Mouse (Mus musculus) mouse embryonic stem cell (cell line): ENCODE measurements at regions not wholly inside any gene's neighbourhood (a gene's known extent, or its start where the extent isn't known, plus 50 kb on each side); places are given as distances from the start of the nearest gene placed in this dataset.

Experiments
- in situ Hi-C, 2 experiments: fragments of 300-500 bp; cut with MboI; formaldehyde crosslinking; loops; 1 replicate in 1 of 2; 3 replicates in 1 of 2; pipeline ENCODE4 v1.14.3; 2019 to 2020; ENCODE audit warnings: low sequenced_read_pairs in 2 of 2, low pct_unique_long_range_greater_than_20kb in 1 of 2, mixed read lengths in 1 of 2; ENCODE audit not compliant: unreplicated experiment in 1 of 2

DNA sequence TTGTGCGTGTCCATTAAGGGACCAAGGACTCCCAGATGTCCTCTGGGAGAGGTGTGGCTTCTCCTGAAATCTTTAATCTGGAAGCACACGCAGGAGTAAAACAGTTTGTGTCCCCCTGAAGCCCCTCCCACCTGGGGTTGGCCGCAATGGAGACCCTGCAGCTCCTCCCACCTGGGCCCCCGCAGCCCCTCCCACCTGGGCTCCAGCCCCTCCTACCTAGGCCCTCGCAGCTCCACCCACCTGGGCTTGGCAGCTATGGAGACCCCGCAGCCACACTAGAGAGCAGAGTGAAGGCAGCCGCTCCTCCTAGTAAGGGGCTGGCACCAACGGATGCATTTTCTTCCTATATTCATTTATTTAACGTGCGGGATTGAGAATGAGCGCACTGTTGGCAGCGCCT lies 245.9 kb downstream of the Ajap1 start:
- in situ Hi-C loops, result no loop called here

DNA sequence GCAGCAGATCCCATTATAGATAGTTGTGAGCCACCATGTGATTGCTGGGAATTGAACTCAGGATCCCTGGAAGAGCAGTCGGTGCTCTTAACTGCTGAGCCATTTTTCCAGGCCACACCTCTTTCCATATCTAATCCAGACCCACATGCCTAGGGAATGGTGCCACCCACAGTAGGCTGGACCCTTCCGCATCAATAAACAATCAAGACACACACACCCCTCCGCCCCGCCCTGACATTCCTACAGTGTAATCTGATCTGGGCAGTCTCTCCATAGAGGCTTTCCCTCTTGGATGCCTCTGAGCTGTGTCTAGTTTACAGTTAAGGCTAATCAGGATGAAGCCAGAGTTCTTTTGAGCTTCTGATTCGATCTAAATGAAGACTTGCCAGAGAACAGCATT lies 248.8 kb downstream of the Ajap1 start:
- in situ Hi-C loops, result no loop called here

DNA sequence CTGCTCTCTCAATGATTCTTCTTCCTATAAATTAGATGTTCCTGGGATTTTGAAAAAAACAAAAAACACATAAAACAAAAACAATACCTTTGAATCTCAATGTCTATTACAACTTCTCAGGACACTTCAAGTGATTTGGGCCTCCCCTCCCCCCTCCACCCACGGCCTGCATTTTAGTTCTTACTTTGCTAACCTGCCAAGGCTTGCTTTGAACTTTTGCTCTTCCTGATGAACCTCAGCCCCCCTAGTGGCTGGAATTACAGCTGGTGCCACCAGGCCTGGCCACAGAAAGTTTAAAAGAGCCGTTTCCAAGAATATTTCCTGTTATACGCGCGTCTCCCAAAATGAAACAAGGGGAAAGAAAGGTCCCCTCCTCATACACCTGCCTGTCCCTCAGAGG lies 253.4 kb downstream of the Ajap1 start:
- in situ Hi-C loops, result no loop called here

DNA sequence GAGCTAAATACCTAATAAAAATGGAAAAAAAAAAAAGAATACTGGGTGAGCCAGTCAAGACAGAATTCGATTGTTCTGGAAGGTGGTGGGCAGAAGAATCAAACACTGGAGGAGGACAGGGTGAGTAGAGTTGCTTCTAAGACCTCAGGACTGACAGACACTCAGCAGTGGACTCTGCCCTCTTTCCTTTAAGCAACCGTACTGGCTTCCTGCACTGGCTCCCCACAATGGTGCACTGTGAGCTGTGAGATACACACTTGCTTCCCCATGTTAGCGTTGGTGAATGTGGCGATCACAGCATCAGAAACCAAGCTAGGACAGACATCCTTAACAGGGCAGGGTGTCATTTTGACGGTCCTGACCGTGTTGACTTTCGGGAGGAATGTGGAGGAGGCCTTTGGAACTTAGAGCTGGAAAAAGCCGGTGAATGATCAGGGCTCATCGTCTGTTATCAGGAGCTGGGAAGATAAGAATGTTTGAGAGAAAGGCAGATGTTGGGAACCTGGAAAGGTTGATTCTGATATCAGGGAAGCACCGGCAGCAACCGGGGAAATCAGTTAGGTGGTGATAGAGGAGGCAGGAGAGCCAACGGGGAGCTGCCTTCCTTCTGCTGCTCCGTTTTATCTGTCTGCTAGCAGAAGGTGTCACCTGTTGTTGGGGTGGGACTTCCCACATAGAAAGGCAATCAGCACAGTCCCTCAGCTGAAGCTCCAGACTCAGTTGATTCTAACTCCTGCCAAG lies 254.8 kb downstream of the Ajap1 start:
- in situ Hi-C loops, result no loop called here

DNA sequence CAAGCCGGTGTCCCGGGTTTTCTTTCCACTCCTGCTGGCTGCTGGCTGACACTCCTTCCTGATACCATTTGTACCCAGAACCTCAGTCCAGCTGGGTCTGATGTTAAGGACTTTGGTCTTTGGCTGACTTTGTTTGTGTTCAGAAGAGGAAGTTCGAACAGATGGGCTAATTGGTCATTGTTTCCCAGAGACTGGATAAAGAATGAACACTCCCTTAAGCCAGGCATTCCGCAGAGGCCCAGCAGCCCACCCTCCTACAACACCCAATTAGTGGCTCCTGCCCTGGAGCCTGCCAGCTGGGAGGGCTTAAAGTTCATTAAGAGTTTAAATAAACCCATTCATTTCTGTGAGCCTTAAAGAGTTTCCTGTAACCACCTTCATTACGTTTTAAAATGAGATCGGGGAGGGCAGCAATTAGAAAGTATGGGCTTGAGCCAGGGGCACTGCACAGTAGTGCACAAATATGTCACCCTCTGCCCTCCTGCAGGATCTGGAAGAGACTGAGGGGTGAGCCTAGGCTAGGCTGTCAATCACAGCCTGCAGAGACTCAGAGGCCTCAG lies 257.9 kb downstream of the Ajap1 start:
- in situ Hi-C loops, result no loop called here

DNA sequence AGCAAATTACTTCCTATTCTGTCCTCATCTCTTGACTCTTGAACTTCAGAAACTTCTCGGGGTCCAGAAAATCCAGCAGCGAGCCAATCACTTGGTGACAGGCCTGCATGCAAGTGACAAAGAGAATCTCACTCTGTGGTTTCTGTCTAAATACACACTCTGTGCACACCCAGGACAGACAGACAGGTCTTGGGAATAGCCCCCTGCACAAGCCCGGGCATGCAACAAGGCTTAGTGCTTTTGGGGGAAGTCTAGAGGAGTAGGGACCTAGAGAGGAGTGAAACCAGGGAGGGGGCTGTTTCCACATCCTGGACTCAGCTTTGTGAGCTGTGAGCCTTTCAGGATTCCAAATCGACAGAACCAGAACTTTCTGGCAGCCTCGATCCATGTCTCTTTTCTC lies 259.6 kb downstream of the Ajap1 start:
- in situ Hi-C loops, result no loop called here

DNA sequence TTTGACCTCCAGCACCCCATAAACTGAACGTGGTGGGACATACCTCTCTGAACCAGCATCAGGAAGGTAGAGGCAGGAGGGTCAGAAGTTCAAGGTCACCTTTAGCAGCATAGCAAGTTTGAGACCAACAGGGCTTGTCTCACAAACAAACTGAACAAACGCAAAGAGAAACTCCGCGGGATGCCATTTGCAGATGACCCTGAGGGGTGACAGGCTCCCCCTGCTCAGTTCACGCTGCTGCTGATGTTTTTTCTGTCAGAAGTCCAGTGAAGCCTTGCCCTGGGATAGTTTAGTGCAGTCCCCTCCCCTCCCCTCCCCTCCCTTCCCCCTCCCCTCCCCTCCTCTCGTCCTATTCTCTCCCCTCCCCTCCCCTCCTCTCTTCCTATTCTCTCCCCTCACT lies 262.1 kb downstream of the Ajap1 start:
- in situ Hi-C loops, result no loop called here

DNA sequence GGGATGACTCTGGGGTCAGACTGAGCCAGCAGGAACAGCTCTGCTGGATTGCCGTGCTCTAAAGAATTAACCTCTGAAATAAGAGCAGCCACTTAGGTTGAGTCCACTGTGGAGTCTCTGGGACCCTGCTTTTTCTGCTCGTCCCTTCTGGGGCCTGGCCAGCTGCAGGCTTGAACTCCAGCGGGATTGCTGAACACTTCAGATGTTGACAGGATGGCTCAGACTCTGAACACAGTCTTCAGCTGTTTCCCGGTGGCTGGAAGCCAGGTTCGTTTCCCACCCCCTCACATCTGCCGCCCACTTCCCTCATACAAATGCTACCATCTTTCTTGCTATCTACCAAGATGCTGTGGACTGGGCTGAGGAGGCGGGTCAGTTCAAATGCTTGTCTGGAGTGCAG lies 262.5 kb downstream of the Ajap1 start:
- in situ Hi-C loops, result no loop called here

DNA sequence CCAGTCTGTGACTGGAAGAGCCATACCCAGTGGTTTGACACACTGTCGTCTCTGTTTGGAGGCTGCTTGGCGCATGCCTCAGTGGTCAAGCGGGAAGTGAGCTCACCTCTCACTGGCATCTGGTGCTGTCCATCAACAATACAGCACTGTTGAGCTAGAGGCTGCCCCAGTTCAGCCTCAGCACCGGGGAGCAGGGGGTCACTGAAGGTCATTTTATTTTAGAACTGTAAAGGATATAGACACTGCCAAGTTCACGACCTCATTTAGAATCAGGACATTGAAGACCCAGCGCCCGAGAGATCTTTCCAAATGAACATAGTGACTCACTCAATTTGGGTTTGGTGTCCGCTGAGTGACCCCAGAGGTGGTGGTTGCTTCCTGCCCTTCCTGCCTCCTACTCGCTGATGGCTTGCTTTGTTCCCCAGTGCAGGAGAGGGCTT lies 265.1 kb downstream of the Ajap1 start:
- in situ Hi-C loops, result no loop called here

DNA sequence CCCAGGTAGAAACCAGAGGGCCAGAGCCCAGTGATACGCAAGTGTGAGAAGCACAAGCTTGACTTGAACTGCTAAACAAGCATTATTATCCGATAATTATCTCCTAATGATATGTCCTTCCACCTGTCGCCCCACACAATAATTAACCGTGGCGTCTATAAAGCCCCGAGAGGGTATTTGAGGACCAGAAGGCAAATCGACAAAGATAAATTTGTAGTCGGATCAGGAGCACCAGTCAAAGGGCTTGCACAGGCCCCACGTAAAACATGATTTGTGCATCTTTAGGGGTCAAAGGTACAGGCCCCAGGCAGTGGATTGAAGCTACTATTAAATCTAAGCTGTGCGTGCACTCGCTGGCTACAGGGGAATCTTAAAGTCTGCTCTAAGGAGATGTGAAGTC lies 270.5 kb downstream of the Ajap1 start:
- in situ Hi-C loops, result no loop called here

DNA sequence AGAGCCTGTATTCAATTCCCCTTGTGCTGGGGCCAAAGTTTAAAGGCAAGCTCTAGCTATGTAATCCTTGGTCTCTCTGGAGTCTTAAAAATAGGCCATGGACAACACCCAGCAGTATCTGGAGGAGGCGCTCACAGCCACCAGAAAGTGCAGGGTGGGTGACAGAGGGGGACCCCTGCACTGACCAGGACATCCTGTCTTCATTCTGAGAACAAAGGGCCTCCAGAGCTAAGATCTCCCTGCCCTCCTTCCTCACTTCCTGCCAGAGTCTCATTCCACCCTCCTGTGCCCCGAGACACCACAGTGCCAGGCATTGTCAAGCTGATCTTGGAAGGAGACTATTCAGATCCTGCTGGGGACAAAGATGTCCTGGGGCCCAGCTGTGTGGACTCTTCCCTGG lies 273.8 kb downstream of the Ajap1 start:
- in situ Hi-C loops, result no loop called here

DNA sequence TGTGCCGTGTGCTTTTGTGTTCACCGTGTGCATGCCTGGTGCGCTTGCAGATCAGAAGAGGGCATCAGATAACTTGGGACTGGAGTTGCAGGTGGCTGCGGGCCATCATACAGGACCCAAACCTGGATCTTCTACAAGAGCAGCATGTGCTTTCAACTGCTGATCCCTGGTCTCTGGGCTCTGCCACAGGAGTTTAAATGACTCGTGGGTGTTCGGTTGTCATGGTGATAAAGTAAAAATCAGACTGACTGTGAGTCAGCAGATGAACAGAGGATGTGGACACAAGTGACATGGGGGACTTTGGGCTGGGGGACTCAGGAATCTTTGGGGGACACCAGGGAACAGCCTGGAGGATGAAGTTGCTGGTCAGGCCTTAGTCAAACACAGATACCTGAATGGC lies 274.4 kb downstream of the Ajap1 start:
- in situ Hi-C loops, result no loop called here

DNA sequence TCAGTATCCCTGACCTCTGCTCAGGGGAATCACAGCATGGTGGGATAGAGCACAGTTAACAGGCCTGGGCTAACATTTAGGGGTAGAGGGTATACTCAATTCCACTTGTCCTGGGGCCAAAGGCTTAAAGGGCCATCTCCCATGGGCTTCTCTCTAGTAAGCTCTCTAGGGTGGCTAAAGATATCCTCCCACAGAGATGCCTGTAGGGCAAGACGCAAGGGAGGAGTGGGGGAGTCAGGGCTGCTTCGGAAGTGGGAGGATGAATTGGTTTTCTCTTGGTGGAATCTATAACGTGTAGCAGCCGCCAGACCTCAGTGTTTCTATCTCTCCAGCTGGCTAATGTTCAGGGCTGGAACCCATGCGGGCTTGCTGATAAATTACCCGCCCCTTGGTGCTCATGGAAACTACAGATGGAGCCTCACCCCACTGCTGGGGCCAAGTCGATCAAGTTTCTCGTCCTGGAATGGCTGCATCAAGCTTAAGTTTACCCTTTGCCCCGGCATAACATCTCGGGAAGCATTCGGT lies 275.0 kb downstream of the Ajap1 start:
- in situ Hi-C loops, result no loop called here

DNA sequence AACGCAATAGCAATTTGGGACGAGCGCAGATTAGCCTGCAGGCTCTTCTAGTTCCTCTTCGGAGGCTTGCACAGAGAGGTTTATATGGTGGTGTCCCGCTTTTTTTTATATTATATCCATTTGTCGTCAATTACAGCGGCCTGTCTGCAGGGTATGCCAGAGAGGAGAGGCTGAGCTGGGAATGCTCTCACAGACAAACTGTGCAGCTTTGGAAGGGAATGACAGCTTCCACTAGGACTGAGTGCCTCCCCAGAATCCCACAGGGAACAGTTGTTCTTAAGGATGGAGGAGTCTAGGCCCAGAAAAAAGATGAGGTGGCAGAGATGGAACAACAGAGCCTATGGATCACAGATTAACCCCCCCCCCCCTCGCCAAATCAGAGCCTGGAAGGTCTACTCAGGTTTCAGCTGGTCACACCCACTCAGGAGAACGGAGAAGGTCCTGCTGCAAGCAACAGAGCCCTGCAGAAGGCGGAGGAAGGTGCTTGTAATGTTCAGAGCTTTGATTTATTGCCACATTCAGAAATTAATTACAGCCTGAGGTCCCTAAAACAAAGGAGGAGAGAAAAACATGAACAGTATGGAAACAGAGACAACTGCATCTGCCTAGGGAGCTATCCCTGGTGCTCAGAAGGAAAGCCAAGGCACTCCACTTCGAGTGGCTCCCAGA lies 275.7 kb downstream of the Ajap1 start:
- in situ Hi-C loops, result no loop called here

DNA sequence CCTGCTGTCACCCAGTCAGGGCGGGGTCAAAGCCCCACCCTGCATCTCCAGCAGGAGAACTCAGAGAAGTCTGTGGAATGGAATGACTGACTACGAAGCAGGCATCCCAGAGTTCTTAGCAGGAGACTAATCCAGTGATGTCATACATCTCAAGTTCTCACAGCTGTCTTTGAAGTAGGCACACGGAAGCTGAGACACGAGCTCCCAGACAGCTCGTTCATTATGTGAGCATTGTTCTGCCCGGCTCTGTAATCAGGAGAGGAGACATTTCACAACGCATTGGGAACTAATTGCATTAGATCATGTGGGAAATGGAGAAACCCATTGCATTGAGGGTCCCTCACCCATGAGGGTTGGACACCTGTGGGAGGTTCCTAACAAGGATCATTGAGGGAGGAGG lies 277.8 kb downstream of the Ajap1 start:
- in situ Hi-C loops, result no loop called here

DNA sequence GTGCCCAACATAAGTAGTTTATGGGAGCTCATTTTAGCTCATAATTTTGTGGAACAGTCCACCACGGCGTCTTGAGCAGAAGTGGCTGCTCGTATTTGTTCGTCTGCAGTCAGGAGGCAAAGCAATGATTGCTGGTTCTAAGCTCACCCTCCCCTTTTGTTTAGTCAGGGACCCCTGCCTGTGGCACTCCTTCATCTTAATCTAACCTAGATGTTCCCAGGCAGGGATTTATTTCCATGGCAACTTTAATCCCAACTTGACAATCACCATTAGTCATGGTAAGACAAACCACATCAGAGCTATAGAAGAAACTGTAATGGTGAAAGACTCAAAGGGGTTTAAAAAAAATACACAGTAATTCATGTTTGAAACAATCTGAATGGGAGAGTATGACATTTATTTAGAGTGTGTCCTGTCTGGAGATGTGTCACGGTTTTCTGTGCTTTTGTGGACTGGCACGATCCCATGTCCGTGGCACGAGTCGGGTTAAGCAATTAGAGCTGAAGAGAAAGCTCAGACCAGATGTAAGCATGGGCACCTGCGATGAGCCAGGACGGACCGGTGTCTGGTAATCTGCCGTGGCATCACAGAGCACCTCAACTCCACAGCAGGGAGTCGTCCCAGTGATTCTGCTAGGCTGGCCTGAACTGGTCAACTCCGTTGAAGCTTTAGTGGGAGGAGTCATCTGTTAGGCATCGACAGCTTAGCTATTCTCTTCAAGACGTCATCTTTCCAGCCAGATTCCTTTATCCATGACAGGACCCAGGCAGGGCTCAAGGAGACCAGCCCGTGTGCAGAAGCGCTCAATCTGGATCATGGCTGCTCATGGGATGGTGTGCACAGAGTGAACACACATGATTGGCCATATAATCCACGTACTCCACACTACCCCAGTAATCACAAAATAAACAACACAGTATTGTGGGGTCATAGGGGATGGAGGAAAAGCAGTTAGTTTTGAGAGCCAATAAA lies 281.5 kb downstream of the Ajap1 start:
- in situ Hi-C loops, result no loop called here

DNA sequence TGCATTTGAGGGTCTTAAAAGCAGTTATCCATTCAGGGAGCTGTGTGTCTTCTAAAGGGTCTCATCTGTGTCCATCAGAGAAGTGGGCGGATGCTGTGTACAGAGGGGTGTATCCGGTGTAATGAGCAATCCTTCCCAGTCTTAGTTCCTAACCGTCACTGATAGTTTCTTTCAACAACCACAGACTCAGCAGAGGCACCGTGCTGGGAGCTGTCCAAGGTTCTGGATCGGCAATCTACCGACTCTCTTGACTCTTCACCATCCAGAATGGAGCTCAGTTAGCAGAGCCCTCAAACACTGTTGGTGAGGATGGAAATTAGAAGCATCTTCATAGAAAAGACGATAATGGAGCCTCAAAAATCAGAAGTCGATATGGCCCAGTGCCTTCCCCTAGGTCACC lies 293.1 kb downstream of the Ajap1 start:
- in situ Hi-C loops, result no loop called here

DNA sequence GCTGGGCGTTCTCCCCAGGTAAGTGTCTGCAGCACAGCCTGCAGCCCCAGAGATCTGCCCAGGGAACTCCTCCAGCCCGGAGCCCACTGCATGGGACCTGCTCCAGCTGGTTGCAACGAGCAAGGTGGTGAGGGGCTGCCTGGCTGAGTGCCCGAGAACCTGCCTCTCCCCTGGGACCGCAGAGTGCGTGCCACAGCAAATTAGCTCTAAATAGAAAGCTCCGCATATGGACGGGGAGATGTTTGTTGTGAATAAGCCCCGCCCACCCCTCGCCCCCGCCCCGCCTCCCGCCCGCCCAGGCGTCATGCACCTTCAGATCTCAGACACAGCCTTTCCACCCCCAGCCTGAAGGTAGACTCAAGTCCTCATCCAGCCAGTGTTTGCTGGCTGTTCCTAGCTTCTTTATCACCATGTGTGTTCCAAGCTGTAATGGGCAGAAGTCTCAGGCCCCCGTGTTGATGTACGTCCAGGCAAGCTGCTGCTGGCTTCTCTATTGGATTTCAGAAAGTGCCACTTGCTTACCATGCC lies 294.0 kb downstream of the Ajap1 start:
- in situ Hi-C loops, result no loop called here
